Mouse (Mus musculus) ovary, postnatal 36 days (tissue): ENCODE measurements at regions not wholly inside any gene's neighbourhood (a gene's known extent, or its start where the extent isn't known, plus 50 kb on each side); places are given as distances from the start of the nearest gene placed in this dataset.
"Not testable (repeated sequence)": the region's sequence is repeated elsewhere in the genome, so short reads cannot be mapped to it uniquely, and the experiment has no call there.

Source experiments
- DNase-seq: peaks from one replicate; pipeline ENCODE4 v3.0.0; 2022; ENCODE audit warnings: low spot score, mixed read lengths

DNA sequence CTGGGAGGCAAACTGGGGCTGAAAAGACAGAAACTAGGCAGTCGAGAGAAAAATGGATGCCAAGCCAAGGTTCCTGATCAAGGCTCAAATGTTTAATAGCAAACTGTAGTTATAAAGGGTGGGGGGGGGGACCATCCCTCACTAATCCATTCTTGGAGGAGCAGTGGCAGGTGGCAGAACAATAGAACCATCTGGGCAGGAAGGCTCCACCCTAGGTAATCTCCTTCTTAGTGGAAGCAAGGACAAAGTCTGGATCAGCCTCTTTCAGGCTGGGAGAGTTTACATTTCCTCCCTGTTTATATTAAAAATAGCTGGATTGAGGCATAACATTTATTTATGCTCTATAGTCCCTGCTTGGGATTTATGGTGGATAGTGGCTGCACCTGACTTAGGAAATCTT lies 180.8 kb downstream of the Cdh9 start:
- no peak for DNase-seq

DNA sequence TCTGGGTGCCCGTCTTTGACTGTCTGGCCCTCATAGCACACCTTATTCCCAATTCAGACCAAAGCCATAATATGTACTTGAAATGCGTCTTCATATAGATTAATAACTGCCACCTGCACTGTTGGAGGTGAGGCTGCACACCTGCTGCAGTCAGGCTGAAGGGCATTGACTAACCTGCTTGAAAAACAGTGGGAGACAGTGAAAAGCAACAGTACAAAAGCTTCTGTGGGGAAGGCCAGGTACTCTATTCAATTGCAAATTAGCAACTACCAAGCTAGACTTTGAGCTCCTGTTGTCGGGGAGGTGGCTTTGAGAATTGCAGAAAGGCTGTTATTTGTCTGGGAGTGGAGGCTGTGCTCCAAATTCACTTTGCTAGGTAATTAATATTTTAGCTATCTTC lies 181.4 kb downstream of the Cdh9 start:
- DNase-seq: not testable (repeated sequence)

DNA sequence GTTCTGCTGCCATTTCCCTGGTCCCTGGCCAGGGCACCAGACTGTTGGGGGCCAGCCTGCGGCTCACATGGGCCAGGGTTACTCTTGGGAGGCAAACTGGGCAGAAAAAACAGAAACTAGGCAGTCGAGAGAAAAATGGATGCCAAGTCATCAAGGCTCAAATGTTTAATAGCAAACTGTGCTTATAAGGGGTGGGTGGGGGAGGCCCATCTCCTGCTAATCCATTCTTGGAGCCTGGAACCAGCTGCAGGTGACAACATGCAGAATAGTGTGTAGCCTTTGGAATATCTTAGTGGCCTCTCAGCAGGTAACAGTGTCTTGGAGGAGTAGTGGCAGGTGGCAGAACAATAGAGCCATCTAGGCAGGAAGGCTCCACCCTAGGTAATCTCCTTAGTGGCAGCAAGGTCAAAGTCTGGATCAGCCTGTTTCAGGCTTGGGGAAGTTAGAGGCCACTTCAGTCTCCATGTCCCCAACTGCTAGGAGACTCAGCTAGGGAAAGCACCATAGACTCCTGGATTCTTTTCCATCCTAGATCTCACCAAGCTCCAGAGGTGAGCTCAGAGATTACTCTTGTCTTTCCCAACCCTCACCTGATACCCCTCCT lies 186.5 kb downstream of the Cdh9 start:
- no peak for DNase-seq

- no peak for DNase-seq
These were observed 194.7 kb downstream of the Cdh9 start for GRCm38 (mm10) chr15:16923246-16923645.

- no peak for DNase-seq
These were observed 204.7 kb downstream of the Cdh9 start for GRCm38 (mm10) chr15:16933137-16933677.

DNA sequence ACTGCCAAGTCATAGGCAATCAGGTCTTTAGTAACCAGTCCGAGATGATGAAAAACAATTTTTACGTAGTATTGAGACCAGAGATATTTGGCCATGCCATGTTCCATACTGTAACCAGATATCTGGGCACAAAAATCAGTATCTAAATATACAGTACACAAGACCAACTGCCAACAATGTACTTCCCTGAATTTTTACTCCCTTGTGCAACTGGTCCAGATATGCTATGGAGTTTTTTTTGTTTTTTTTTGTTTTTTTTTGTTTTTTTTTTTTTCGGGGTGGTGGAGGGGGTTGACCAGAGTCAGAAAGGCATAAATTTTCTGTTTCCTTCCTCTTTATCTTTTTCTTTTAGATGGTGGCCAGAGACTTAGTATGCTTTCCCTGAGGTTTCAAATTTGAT lies 205.9 kb downstream of the Cdh9 start:
- no peak for DNase-seq

DNA sequence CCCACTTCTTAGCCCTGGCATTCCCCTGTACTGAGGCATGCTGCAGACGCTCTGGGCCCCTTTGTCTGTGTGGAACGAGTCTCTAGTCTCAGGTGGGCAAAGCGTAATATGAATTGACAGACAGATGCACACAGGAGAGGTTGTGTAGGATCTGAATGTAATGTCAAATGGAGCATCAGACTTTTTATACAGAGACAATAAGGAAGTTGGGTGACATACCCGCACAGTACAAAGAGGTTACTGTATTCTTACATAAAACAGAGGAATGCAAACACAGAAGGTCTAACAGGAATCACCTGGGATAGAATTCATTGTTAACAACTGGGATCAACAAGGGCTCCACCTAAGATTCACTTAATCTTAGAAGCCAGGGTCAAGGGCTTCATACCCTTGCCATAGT lies 247.3 kb downstream of the Cdh9 start:
- DNase-seq: not testable (repeated sequence)

DNA sequence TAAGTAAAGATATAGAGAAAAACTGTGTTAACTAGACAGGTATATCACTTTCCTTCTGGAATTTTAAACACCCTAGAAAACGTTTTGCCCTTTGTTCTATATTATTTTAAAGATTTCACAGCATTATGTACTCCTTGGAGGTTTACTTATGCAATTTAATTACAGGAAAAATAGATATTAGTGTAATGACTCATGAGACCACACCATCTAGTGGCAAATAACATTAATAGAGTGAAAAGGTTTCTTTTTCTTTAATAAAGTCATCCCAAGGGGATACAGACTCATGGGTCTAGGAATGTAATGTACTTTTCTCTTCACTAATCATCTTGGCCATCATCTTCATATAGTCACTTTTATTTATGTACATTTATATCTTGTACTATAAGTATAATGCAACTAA lies 262.3 kb downstream of the Cdh9 start:
- DNase-seq: no peak

GRCm38 (mm10) chr15:16995667-16996066 lies 267.1 kb downstream of the Cdh9 start:
- no peak for DNase-seq

- no peak for DNase-seq
These were observed 277.6 kb downstream of the Cdh9 start for GRCm38 (mm10) chr15:17006139-17006538.

- DNase-seq: no peak
These were observed 279.3 kb downstream of the Cdh9 start for GRCm38 (mm10) chr15:17007811-17008210.

DNA sequence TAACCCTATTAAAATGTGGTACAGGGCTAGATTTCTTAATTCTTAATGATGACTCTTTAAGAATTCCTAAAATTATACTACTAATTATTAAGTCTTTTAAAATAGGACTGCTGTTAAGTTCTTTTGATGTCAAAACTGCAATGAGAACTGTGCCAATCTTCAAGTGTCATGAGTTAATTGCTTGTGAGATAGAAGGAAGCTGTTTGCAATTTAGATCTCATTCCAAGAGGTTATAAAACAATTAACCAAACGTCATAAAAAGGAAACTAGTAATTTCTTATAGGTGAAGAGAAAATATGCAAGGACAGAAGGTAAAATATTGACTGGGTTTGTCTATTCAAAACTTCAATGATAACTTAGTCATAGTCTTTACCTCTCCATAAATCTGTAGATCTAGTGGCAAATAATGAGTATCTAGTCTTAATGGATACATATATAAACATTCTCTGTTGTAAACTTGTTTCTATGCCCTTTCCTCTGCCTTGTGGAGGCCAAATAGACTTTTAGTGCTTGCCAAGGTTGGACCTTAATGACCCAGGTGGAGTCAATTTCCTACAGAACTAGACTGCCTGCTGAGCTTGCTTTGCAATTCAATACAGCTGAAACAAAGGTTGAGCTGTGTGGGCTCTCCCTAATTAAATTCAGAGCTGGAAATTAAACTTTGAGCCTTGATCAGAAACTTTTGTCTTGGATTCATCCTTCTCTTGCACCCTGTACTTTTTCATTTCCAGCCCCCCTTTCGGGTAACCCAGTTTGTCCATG lies 320.5 kb downstream of the Cdh9 start:
- no peak for DNase-seq

- DNase-seq: no peak
These were observed 341.2 kb downstream of the Cdh9 start for GRCm38 (mm10) chr15:17069772-17070171.

DNA sequence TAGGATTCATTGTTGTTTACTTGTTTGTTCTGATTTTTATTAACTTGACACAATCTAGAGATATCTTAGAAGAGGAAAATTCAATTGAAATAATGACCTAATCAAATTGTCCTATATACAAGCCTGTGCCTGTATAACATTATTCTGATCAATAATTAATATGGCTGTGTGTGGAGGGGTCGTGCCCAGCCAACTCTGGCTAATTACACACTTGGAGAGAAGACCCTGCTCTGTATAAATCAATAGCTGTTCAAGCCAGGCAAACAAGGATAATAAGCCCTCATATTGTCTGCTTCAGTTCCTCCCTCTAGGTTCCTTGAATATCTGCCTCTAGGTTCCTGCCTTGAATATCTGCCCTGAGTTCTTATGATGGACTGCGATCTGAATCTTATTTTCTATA lies 355.5 kb downstream of the Cdh9 start:
- no peak for DNase-seq

DNA sequence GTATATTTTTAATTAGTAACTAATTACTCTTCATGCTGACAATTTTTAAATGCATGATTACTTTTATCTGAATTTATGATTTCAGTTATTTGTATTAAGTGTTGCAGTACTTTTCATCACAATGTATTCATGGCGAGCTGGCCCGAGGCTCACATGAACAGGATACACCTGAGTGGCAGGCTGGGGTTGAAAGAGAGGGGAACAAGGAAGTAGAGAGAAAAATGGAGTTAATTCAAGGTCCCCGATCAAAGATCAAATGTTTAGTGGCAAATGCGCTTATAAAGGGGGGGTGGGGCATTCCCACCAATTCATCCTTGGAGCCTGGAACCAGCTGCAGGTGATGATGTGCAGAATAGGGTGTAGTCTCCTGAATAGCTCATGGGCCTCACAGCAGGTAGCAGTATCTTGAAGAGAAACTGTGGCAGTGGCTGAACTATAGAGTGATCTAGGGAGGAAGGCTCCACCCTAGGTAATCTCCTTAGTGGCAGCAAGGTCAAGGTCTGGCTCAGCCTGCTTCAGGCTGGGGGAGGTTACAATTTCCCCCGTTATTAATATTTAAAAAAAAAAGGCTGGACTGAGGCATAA lies 360.2 kb downstream of the Cdh9 start:
- no peak for DNase-seq

GRCm38 (mm10) chr15:17098927-17099326 lies 370.4 kb downstream of the Cdh9 start:
- peak; percentile 12 for DNase-seq

GRCm38 (mm10) chr15:17101182-17101581 lies 372.6 kb downstream of the Cdh9 start:
- DNase-seq: no peak

GRCm38 (mm10) chr15:17135721-17136120 lies 407.2 kb downstream of the Cdh9 start:
- DNase-seq: no peak

DNA sequence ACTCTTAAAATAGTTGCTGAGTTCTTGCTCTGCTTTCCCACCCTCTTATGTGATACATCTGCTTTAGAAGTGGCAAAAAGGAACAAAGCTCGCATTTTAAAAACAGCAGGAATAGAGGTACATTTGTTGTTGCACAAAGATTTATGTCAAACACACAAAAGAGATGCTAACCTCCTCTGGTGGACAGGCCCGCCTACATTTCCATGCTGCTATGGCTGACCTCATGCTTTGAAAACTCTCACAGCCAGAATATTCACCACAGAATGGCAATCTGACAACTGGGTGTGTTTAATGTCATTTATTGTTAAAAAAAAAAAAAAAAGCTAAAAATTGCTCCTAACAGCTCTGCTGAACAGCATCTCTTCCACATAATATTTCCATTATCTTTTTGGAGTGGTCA lies 451.6 kb downstream of the Cdh9 start:
- DNase-seq: no peak

- DNase-seq: no peak
These were observed 452.9 kb downstream of the Cdh9 start for GRCm38 (mm10) chr15:17181358-17182022.

DNA sequence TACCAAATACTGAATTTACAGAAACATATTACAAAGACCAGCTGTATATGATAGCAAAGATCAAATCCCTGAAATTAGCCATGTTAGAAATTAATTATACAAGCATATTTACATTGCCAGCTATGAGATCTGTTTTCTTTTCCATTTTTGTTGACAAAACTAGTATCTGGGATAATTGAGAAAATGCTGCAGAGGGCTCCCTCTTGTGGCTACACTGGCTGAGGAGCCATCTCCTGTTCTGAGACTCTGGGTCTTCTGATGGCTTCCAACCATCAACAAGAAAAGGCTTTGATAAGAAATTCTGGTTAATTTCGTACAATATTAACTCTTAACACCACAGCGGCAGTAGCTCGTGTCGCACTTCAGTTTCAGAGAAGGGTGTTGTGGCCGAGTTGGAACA lies 466.9 kb downstream of the Cdh9 start:
- no peak for DNase-seq

- DNase-seq: no peak
These were observed 476.2 kb downstream of the Cdh9 start for GRCm38 (mm10) chr15:17204739-17205138.

- no peak for DNase-seq
These were observed 516.5 kb downstream of the Cdh9 start for GRCm38 (mm10) chr15:17245096-17245495.
